Mouse (Mus musculus) spleen, embryonic (tissue): ENCODE results near the gene Sppl2a.
"Not testable (repeated sequence)": the region's sequence is repeated elsewhere in the genome, so short reads cannot be mapped to it uniquely, and the experiment has no call there.

Source experiments
- CTCF ChIA-PET: fragments of 350-600 bp; sonication (Branson Sonifier 250); formaldehyde crosslinking; loops from one replicate; lab custom pipeline; 2022; lab: Charles Lee

Gene Sppl2a

DNA sequence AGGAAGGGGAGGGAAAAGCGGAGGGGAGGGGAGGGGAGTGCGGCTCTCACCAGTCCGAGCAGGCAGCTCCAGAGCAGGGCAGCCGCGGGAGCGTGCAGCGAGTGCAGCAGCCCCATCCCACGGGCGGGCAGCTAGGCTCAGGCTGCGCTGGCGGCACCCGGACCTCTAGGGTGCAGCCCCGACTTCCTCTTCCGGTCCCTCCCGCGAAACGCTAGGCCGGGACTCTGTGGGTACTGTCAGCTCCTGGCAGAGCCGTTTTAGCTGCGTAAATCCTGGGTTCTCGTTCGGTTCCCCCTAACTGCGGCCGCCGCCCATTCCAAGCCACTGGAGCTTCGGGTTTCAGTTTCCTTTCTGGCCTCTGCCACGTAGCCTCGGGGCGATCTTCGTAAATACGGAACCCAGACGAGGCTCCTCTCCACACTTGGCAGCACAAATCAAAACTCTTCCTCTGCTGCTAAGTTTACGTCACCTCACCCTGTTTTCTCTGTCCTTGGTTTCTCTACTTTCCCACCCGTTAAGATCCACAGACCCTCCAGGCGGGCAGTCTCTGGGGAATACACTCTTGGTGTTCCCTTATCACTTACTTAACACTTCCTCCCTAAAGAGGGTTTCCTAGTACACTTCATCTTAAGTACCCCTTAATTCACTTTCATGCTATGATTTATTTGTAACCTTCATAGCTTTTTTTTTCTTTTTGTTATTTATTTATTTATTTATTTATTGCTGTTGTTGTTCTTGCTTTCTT lies at the start of gene Sppl2a:
Gene Sppl2a (minus strand): TSS at position 339 of the 745 bp plus-strand sequence.
- CTCF ChIA-PET, result interaction anchor here (0.7 to 0.8 kb wide), 2 partner anchors 57 to 898 kb away, joined by 3 read pairs; partner anchors contain the start of gene Trpm7

GRCm38 (mm10) chr2:126977428-126977827 lies 44.4 kb upstream of the Sppl2a start:
- CTCF ChIA-PET, result no interaction called here

DNA sequence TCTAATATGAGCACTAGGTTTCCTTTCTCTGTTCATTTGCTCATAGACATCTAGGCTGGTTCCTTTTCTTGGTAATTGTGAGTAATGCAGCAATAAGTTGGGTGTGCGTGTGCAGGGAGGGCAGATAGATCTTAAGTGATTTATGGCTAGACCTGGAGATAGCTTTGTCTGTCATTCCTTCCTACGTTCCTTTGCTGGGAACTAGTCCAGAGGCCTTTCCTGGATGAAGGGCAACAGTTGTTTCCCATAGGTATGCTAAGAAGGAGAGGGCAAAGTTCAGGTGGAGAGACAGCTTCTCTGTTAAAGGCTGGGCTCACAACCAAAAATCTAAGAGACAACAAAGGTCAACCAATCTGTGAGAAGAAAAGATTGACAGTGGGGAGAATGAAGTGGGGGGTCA lies 28.7 kb upstream of the Sppl2a start:
- CTCF ChIA-PET, result no interaction called here

GRCm38 (mm10) chr2:126955671-126956070 lies 22.6 kb upstream of the Sppl2a start:
- CTCF ChIA-PET, result no interaction called here

DNA sequence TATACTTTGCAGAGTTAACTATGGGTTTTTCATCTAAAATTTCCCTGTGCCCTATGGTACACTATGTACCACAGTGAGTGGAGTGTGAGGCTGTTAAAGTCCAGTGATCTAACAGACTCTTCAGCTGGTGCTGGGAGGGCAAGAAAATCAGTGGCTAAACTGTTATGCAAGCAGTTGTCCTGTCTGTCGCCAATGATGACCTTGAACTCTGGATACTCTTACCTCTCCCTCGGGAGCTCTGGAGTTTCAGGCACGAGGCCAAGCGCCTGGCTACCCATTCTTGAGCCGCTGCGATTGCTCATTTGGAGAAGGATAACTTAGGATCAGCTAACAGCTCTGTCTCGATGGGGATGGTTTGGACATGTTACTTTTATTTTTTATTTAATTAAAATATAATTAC lies 18.1 kb upstream of the Sppl2a start:
- CTCF ChIA-PET, result no interaction called here

- CTCF ChIA-PET, result no interaction called here
Observed at GRCm38 (mm10) chr2:126950453-126950852, 17.4 kb upstream of the Sppl2a start.

DNA sequence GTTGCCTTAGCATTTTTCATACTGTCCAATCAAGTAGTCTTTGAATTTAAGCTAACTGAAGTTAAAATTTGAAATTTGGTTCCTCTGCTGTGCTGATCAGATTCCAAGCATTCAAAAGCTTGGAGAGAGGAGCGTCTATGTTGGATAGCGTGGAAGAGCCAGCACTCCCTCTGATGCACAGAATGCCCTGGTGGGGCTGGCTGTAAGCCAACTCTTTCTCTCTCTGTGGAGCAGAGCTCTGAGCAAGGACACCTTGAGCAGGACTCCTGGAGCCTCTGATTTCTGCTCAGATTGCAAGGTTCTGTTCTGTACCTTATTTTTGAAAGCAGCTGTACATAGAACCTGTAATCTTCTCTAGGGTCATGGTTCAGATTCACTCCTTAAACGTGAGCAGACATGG lies 16.8 kb upstream of the Sppl2a start:
- CTCF ChIA-PET, result no interaction called here

DNA sequence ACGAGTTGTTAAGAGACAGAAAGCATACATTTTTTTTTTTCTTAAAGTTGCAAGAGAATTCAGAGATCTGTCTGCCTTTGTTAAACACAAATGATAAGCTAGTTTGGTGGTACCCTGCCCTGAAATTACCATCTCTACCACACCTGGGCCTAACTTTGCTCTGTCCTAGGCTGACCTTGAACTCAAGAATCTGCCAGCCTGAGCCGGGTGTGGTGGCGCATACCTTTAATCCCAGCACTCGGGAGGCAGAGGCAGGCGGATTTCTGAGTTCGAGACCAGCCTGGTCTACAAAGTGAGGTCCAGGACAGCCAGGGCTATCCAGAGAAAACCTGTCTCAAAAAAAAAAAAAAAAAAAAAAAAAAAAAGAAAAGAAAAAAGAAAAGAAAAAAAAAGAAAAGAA lies 16.3 kb upstream of the Sppl2a start:
- CTCF ChIA-PET, result not testable (repeated sequence)

GRCm38 (mm10) chr2:126948231-126948630 lies 15.2 kb upstream of the Sppl2a start:
- CTCF ChIA-PET, result interaction anchor here (0.8 kb wide), 1 partner anchor 113 kb away, joined by 4 read pairs; no protein-coding TSS in a partner anchor

DNA sequence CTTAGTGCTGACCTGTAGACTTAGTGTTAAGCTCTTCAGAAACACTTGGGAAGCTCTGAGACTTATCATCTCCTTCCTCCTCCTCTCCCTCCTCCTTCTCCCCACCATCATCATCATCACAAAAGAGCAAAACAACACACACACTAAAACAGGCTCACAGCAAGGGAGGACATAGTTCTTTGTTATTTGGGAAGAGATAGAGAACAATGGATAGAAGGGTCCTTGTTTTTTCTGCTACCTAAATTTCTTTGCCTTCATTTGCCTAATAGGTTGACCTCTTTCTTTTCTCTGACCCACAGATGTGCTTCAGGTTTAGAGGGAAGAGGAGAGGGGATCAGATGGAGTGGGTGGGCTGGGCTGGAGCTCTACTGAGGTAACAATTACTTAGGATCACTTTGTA lies 14.6 kb upstream of the Sppl2a start:
- CTCF ChIA-PET, result no interaction called here

DNA sequence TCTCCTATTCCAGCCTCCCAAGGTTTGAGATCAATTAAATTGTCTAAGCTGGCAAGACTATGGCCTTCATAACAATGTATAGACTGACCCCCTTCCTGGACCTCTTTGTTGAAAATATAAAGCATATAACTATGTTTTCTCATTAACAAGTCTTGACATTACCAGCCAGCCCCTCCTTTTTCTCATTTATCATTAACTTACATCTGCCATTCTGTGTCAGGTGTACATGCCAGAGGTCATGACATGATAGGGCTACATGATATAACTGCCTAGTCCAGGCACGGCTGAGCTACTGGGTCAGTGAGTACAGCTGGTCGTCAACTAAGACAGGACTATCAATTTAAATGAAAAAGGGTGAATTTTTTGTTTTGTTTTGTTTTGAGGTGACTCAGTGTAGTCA lies 10.2 kb upstream of the Sppl2a start:
- CTCF ChIA-PET, result no interaction called here

- CTCF ChIA-PET, result no interaction called here
Observed at GRCm38 (mm10) chr2:126940314-126940866, 7.4 kb upstream of the Sppl2a start.

GRCm38 (mm10) chr2:126938069-126938468 lies 5.0 kb upstream of the Sppl2a start:
- CTCF ChIA-PET, result no interaction called here

GRCm38 (mm10) chr2:126933921-126934320 lies 886 bp upstream of the Sppl2a start:
- CTCF ChIA-PET, result interaction anchor here (0.6 kb wide), 1 partner anchor 9 kb away, joined by 7 read pairs; no protein-coding TSS in a partner anchor

- CTCF ChIA-PET, result interaction anchor here (0.6 to 0.8 kb wide), 4 partner anchors 56 to 897 kb away, joined by 3 to 5 read pairs (median 4); partner anchors contain the start of gene Trpm7
Observed at GRCm38 (mm10) chr2:126932261-126932896, 656 bp downstream of the Sppl2a start.

DNA sequence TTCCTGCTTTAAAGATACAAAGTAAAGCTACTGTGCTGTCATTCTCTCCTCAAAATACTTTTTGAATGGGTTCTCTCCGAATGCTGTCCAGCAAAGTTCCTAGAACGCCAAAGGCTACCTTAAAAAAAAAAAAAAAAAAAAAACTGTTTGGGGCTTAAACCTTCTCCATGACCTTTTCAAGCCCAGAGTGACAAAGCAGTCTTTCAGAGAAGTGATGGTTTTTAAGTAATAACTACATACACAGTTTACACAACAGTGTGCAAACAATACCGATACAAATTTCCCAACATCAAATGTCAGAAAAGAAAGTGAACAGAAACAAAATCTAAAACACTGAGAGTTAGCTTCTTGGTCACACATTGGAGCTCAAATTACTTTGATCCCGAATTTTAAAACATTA lies 1.3 kb downstream of the Sppl2a start:
- CTCF ChIA-PET, result interaction anchor here (0.6 to 0.8 kb wide), 3 partner anchors 28 to 87 kb away, joined by 4 to 5 read pairs (median 4); no protein-coding TSS in a partner anchor

DNA sequence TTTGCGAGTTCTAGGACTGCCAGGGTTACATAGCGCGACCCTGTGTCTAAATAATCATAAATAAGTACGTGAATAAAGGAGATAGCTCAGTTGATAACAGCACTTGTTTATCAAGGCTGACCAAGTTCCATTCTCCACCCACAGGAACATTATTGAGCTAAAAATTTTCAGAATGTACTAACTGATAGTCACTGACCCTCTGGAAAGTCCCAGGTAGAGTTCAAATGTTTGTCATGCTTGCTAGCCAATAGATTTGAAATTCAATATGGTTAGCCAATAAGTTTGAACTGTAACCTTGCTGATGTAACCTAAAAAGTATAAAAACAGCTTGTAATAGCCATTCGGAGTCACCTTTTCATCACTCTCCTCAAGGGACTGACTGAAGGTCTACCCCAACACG lies 4.4 kb downstream of the Sppl2a start:
- CTCF ChIA-PET, result no interaction called here

DNA sequence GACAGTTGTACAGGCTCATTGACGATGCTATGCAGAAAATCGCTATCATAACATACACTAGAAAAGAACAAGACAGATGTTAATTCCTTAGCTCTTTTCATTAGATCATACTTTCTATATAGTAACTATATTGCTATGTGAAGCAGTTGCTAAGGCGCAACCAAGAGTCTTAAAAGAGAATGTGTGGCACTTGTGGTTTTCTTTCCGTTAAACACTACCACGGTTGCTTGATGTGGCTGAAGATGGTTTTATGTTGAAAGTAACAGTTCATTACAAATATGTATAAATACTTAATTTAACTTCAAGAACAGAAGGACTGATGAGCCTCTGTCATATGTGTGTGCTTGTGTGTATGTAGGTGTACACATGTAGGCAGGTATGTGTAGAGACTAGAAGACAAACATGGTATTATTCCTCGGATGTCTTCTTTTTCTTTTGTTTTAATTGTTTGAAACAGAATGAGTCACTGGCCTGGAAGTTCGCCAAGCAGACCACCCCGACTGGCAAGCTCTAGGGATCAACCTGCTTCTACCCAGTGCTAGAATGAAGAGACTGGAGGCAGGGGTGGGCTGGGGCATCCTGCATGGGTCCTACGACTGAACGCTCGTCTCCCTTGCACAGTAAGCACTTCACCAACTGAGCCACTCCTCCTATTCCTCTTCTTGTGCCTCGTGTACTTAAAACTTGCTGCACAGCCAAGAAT lies 12.5 kb downstream of the Sppl2a start:
- CTCF ChIA-PET, result no interaction called here

GRCm38 (mm10) chr2:126916236-126916635 lies 16.8 kb downstream of the Sppl2a start:
- CTCF ChIA-PET, result no interaction called here

- CTCF ChIA-PET, result no interaction called here
Observed at GRCm38 (mm10) chr2:126914096-126914495, 18.9 kb downstream of the Sppl2a start.

DNA sequence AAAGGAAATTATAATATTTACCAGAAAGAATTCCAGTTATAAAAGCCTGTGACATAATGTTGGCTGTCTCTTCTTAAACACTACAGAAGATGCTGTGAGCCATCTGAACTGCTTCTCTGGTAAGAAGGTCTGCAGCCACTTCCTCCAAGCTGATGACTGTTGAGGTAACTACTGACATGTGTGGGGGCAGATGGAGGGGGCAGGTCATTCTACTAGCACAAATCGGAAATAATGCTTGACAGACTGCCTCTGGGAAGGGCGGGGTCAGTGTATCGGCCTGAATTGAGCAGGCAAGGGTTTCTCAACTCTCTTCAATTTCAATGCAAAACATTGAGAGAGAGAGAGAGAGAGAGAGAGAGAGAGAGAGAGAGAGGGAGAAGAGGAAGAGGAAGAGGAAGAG lies 28.9 kb downstream of the Sppl2a start:
- CTCF ChIA-PET, result interaction anchor here (0.7 kb wide), 1 partner anchor 27 kb away, joined by 4 read pairs; no protein-coding TSS in a partner anchor

- CTCF ChIA-PET, result no interaction called here
Observed at GRCm38 (mm10) chr2:126897511-126897910, 35.5 kb downstream of the Sppl2a start.
